Mouse (Mus musculus) kidney, adult 11 months (tissue): ENCODE data around the gene 2010109A12Rik.

Experiments
- DNase-seq: peaks from one replicate; pipeline ENCODE4 v3.0.0; 2022

2010109A12Rik gene

DNA sequence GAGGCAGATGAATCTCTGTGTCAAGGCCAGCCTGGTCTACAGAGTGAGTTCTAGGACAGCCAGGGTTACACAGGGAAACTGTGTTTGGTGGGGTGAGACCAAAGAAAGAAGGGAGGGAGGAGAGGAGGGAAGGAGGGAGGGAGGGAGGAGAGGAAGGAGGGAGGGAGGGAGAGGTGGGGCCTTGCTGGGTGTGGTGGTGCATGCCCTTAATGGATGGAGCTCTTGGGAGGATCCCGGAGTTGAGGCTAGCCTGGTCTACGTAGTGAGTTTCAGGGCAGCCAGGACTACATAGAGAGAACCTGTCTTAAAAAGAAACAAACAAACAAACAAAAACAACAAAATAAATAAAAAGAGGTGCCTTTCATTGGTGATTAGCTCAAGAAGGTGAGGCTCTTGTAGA lies 26.5 kb downstream of the 2010109A12Rik start:
- no peak for DNase-seq

DNA sequence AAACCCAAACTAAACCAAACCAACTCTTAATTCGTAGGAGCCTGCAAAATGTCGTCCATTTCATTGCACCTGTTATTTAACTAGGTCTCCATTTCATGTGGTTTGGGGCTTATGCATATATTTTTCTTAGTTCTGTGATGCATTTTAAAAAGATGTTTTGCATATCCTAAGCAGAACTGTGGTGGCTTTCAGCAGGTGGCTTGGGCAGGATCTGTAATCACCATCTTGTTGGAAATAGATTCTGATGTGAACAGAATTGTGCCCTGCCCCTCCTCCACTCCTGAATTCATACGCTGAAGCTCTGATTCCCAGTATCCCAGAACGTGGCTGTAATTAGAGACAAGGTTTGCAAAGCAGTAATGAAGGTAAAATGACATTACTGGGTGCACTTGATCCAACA lies 27.8 kb downstream of the 2010109A12Rik start:
- DNase-seq = no peak

DNA sequence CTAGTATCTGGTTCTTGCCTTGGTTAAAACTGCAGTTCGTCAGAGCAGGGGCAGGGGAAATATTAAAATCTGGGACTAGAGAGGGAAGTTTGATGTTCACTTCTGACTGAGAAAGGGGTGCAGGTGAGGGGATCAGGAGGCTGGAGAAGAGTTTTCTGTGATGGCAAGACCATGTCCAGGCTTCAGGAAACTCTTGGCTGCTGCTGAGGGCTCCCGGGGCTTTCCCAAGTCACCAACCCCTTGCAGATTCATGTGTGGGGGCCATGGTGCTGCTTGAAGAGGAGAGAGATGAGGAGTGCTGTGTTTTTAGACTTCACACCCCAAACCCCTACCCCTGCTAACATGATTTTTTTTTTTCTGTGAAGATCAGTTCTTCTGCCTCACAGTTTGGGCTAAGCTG lies 28.3 kb downstream of the 2010109A12Rik start:
- no peak for DNase-seq

DNA sequence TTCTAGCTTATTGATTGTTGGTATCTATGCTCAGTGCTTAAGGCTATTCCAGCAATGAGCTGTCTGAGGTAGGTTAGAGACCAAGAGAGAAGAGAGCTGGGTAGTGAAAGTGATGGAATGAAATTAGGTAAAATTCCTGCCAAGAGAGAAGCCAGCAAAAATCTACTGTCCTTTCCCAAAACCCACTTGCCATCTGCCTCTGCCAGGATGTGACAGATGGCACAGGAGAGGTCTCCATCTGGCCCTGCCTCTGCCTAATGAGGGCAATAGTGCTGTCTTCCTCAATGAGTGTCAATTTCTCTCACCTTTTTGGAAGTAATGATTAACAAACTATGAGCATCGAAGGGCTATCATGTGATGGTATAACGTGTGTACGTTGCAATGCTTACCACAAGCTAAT lies 29.6 kb downstream of the 2010109A12Rik start:
- no peak for DNase-seq

DNA sequence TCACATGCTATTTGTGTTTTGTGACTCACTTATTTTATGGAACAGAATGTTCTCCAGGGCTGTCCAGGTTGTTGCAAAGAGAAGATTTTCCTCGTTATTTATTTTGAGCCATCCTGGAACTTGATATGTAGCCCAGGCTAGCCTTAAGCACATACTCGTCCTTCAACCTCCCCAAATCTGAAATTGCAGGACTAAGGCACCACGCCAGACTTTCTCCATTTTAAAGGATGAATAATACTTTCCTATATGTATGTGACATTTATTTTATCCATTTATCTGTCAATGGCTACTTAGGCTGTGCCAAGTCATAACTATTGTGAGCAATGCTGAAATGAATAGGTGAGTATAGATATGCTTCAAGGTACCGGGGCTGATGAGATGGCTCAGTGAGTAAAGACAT lies 30.2 kb downstream of the 2010109A12Rik start:
- DNase-seq = no peak

DNA sequence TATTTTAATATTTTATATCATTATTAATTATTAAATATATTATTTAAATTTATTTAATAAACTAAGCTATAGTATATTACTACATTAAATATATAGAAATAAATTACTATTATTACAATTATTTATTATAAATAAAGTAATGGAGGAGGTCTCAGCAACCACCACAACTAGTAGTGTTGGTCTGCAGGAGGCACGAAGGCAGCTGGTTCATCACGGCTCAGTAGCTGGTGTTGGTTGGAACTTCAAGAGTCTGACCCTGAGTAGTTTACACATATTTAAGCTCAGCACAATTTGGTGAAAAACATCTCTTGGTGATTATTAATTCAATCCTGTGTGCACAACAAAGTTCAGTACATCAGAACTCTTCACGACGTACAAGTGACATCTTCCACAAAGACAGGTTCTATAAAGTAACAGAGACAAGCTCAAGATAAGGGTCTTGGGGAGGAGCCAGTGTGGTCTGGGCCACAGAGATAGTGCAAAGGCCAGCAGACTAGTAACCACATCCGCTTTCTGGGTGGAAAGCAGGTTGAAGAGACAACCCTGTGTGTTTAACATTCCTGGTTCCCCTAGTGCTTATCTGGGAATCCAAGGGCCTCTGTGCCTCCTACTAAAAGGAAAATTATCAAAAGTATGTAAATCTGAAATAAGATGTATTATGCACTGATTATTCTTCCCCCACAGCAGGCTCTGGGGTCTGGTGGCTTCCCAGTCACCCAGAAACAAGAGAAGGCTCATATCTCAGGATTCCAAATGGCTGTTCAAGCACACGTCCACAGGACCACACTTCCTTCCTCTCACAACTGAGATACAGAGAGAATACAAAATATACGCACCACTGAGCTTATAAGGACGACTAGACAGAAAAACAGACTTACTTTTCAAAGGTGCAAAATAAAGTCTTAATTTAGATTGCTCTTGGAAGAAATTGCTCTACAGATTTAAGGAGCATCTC lies 33.5 kb downstream of the 2010109A12Rik start:
- no peak for DNase-seq

DNA sequence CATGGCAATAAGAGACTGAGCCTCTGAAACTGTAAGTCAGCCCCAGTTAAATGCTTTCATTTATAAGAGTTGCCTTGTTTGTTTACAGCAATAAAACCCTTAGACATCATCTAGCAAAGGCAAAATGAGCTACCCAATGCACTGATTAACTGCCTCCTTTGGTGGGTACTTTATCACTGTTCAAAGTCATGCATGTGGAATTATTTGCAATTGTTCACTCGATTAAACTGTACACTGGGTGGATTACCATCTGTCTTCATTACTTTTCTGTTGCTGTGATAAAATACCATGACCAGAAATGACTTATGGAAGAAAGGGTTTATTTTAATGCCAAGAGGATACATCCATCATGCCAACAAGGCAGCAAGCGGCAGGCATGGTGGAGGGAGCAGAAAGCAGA lies 39.0 kb downstream of the 2010109A12Rik start:
- no peak for DNase-seq

DNA sequence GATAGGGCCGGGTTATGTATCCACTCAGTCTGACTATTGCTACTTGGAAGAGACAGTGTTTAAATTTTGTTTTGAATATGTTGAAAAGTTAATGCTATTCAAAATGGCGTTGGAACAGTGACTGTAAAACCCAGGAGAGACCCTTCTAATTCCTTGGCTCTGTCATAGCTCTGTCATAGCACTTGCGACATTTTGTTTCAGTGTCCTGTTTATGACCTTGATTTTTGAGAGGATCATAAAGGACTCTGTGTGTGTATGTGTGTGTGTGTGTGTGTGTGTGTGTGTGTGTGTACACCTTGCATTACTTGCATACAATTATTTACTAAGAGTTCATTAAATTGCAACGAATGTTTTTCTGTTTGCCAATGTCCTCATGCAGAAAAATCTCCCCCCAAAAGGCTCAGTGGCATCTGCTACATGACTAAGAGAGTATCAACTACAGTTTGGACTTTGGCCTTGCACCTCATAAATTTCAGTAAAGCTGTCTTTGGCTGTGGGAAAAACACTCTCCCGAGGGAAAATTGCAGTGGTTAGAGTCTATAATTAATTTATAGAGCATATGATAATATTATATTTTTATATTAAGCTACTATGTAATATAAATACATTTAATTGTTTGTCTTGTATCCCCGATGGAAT lies 43.7 kb downstream of the 2010109A12Rik start:
- DNase-seq = no peak

DNA sequence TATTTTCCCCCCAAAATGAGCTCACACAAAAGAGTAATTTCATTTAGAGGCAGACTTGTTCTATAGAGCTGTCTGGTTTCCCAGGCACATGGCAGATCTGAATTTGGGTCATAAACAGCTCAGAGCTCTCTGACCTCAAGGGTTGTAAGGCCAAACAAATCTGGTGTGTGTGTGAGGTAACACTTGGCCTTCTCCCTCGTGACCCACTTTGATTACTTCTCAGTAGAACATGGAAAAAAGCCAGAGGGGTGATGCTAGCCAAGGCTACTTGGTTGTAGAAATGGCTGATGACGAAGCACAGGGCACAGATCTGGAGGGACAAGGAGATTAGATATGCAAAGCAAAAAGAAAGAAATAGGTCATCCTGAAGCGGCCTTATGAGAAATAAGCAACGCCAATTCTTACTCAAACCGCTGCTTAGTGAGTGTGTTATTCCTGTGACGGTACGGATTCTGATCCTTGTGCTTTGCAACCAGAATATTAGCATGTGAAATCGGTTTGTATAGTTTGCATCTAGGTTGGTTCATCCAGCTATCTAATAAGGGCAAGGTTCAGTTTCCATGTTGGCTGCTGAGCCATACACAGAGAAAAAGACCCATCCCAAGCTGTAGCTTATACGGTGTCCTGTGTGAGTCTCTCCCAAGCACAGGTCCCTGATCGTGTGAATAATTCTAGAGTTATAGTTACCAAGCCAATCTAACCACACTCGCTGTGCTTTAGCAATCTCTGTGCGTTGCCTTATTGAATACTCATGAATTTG lies 44.9 kb downstream of the 2010109A12Rik start:
- peak; percentile 23 for DNase-seq

DNA sequence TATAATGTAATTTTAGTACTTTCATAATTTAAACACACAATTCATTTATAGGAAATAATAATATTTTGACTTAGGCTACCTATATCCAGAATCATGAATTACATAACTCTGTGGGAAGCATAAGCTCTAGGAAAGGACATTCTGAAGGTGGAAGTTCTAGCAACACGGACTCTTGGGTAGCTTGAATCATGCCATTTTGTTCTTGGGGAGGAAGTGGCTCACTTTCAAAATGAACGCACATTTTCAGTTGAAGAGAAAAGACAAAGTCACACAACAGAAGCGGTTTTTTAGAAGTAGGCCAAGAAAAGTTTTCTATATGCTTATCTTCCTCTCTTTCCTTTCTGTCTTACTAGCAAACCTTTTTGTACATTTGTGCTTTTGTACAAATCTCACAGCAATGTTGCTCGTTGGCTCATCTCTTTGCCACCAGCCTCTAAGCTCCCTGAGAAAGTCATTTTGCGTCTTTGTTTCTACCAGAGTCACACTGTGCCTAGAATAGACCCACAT lies 49.5 kb downstream of the 2010109A12Rik start:
- DNase-seq = no peak

DNA sequence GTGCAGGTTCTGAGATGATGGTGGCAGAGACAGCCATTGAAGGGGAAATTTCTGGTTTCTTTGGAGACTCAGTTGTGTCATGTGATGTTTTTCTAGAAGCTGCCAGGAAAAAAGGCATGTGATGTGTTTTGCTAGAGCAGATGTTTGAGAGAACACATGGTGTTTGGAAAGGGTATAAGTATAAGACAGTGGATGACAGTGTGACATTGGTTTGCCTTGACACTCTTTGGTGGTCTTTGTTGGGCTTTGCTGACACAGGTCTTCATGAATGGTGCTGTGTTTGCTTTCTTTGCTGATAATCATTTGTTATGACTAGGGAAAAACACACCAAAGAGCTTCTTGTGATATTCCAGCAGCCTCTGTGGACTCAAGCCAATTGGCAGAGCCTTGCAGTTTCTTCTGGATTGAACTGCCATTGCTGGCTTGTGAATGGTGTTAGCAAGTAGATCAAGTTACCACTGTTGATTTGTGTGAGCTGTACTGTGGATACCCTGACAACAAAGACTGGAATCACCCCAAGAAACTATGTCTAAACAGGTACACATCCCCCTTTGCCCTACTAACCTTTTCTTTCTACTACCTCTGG lies 50.6 kb downstream of the 2010109A12Rik start:
- DNase-seq = no peak

DNA sequence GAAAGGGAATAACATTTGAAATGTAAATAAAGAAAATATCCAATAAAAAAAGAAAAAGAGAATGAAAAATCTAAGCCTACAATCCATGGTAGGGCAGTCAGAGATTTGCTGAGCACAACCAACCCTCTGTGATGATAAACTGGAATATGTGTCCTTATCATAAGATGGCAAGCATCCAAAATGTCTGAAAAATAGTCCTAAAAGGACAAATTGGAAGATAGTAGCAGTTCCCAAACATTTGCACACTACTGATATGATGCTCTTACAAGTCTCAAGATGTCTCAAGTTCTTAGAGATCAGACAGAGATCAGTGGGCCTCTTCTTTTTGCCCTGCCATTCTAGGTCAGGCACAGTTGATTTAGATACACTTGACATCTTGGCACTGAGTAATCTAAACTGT lies 53.0 kb downstream of the 2010109A12Rik start:
- DNase-seq = no peak

DNA sequence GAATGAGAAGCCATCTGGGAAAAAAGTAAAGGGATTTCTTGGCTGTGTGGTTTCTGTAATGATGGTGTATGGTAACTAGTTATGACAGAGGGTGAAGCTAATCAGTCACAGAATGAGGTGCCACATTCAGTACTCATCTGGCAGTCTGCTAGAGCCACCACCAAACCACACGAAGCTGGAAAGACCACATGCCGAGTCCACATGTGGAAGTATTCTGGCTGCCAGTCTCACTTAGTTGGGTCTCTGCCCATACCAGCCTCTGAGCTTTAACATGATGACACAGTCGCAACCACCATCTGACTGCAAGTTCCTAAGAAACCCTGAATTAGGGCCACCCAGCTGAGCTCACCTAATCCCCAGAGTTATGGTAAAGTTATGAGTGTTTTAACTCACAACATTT lies 54.7 kb downstream of the 2010109A12Rik start:
- no peak for DNase-seq

DNA sequence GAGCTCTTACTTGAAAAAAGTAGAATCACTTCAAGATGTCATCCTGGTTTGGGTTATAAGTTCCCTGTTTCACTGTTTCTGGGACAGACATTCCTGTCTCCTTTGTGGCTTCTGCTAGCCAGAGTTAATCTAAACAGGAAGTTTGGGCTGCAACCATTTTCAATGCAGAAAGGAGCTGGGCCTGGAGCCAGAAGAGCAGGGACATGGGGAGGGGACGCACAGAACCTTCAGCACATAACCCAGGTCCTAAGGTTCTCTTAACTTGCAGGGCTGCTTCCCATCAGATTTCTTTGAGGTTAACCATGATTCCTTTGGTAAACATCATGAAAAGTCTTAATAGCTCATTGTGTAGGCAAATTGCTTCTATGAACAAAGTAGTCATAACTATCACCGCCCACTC lies 56.4 kb downstream of the 2010109A12Rik start:
- DNase-seq = no peak
